8 mouse cellular contexts compared by ENCODE assay signal in the genomic region with DNA sequence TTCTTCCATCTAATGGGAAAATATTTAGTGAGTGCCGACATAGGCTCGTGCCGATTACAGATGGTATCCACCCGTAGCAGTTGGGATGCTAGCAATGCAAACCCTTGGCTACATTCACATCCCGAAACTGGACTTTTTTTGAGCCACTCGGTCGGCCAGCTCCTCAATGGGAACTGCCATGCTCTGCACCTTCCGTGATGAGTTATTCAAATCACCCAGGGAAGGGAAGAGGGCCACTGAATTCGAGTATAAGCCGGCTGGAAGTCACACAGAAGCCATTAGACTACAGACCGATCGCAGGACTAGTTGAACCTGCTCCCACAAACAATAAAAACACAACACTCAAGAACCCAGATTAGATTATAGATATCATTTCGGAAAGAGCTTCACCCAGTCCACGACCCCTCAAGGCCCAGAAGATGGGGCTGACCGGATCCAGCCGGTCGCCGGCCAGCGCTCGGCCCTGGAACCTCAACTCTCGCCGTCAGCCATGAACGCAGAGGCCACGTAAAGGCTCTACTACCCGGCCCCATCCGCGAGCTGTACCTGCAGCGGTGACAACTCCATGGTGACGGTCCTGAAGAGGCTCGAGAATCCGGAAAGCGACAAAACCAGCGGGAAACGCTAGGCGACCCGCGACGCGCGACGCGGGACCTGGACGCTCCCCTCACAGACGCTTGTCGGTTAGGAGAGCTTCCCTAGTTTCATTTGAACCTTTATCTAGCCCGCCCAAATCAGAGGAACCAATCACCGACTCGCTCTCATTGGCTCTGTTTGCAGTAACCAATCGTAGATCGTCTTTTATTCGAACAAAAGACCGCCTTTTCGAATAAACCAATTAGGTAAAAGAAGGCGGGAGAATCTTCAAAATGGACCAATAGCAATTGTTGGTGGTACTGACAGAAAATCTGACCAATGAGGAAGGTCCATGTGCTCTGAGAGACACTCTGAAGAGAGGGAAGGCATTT. TPM values are rescaled to one million over a fixed set of nuclear protein-coding genes. Genes with fewer than 3 reads are reported as not detected.
DNase-seq lines count a peak whose midpoint lies in the region; ATAC-seq lines count a peak whose summit lies in the region.

Gene Top2a (minus strand): TSS at position 690 of the 968 bp plus-strand sequence.

- WGBS in hindbrain, embryonic 11.5 days, result under 1% methylated on average over 54 of the region's 54 CpGs

- H3K27ac ChIP-seq in hindbrain, embryonic 11.5 days (ENCODE audit: low read depth, low read length), result peak within 1 kb of the TSS; percentile 65; the same call in 1 of the 2 replicates

- peak; percentile 97 for DNase-seq in NIH3T3 (ENCODE audit: low read depth)
- DNase-seq in cerebellum, adult 9-11 months, result peak; percentile 93
- peak; percentile 96 to 100 for DNase-seq in frontal cortex, adult 2 months (ENCODE audit: extremely low spot score in 1 of 2, low spot score in 1 of 2)
- DNase-seq in hindbrain, embryonic 11.5 days (ENCODE audit: low spot score), result peak; percentile 99
- DNase-seq in layer of hippocampus, postnatal 10 days (ENCODE audit: low spot score in 2 of 2), result peak; percentile 98 to 99
- peak; percentile 95 for DNase-seq in lung, postnatal 10 days
- DNase-seq in ovary, postnatal 36 days (ENCODE audit: low spot score), result peak; percentile 85
- DNase-seq in thymus, postnatal 25 days, result peak; percentile 97

- H3K36me3 ChIP-seq in hindbrain, embryonic 11.5 days (ENCODE audit: control insufficient read depth, insufficient read depth, low read length), result 0 out of 2 replicates have a peak, but pooled peaks cover 5% of the 10 kb centered on the region

- H3K27me3 ChIP-seq in hindbrain, embryonic 11.5 days (ENCODE audit: control insufficient read depth, insufficient read depth, low read length), result no peaks in the 10 kb centered on the region

- no peaks in the 10 kb centered on the region for H3K9me3 ChIP-seq in hindbrain, embryonic 11.5 days (ENCODE audit: control insufficient read depth, low read length)

- H3K4me1 ChIP-seq in hindbrain, embryonic 11.5 days (replicated peaks; ENCODE audit: control insufficient read depth, insufficient read depth, low read length), result peaks cover 2% of the 10 kb centered on the region

- peak within 1 kb of the TSS; percentile 64 for H3K4me2 ChIP-seq in hindbrain, embryonic 11.5 days (replicated peaks; ENCODE audit: low read depth, low read length)

- peak; percentile 96 for ATAC-seq in hindbrain, embryonic 11.5 days (ENCODE audit: low FRiP score)

- peak within 1 kb of the TSS; percentile 85 for H3K9ac ChIP-seq in hindbrain, embryonic 11.5 days (ENCODE audit: low read depth, low read length)

- H3K4me3 ChIP-seq in hindbrain, embryonic 11.5 days (ENCODE audit: low read depth, low read length), result peak within 1 kb of the TSS; percentile 69

RNA-seq across cellular contexts. Expression of gene Top2a, which starts in this region (rescaled TPM):
- 2.1 and 3.1 TPM in 2 replicates for polyA plus RNA-seq in frontal cortex, adult 2 months (2012; rRNA removed)
- polyA plus RNA-seq in hindbrain, embryonic 11.5 days (2014; fragmentation: Nextera tagmentation; extraction: Ambion mirVana), result 332 and 333 TPM in 2 replicates
- 10 to 100 TPM; 16.6 to 19.1 TPM for total RNA-seq in layer of hippocampus, postnatal 10 days (2021)

Comparison
In these comparisons a context has a peak if more than half of its experiments do, and no peak if none do; other contexts are left out.
1. Peak in every context shown above with its lines: DNase-seq, ATAC-seq, H3K4me3 ChIP-seq and H3K27ac ChIP-seq.
2. RNA of gene Top2a (polyA plus RNA-seq): 332 to 333 TPM in hindbrain, embryonic 11.5 days; 2.1 to 3.1 TPM in frontal cortex, adult 2 months; every median in the first group is over 10 times any median in the second.